Mouse (Mus musculus) thymus, adult 2 months (tissue): ENCODE data around the gene Gm13199.

ENCODE experiments used
- CTCF ChIP-seq: fragments of 200-500 bp; IDR thresholded peaks from 2 replicates; pipeline ENCODE4 v1.5.1; 2012; ENCODE audit warnings: mild to moderate bottlenecking, control low read depth, low read length, moderate library complexity, borderline replicate concordance; ENCODE audit not compliant: control insufficient read depth, poor library complexity, insufficient read depth; ENCODE audit errors: extremely low read depth
- POLR2A ChIP-seq: fragments of 200-500 bp; IDR thresholded peaks from 2 replicates; pipeline ENCODE4 v1.6.1; 2012; ENCODE audit warnings: mild to moderate bottlenecking, low read length, control low read depth, moderate library complexity; ENCODE audit not compliant: control insufficient read depth, poor library complexity, insufficient read depth; ENCODE audit errors: extremely low read depth

- TF ChIP-seq CTCF = no peak
- TF ChIP-seq POLR2A = no peak
These were observed 31.6 kb upstream of the Gm13199 start for GRCm38 (mm10) chr2:5894296-5894695.
